Mouse (Mus musculus) testis, postnatal 14 days (tissue): Measurements from ENCODE around the gene Tmem110.
A peak's percentile ranks its signal among the peaks of the same experiment; 100 is the strongest.

Source experiments
- DNase-seq: peaks from one replicate; pipeline ENCODE4 v3.0.0; 2021; ENCODE audit warnings: low spot score

The Tmem110 gene

DNA sequence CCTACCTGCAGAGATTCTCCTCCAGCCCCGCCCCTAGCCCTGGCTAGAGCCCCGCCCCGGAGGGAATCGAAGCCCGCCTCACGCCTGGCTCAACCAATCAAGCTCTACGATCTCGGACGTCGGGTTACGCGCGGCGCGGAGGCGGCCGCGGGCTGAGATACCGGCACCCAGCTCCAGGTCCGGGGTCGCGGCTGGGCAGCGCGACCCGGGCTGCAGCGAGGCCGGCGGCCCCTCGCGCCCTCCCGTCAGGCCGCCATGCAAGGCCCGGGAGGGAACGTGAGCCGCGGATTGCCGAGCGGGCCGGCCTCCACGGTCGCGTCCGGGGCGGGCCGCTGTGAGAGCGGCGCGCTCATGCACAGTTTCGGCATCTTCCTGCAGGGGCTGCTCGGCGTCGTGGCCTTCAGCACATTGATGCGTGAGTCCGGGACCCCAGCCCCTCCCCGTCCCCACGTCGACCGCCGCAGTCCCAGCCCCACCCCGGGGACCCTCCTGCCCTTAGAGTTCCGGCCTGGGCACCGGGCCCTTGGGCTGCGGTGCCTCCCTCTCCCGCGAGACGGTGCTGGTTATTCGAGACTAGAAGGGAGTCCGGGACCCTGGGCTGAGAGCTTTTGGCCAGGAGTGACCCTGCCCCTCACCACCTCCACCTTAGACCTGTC lies at the start of gene Tmem110:
TSS of gene Tmem110 (plus strand) at position 115 of the 656 bp plus-strand sequence.
- DNase-seq, result peak; percentile 90

DNA sequence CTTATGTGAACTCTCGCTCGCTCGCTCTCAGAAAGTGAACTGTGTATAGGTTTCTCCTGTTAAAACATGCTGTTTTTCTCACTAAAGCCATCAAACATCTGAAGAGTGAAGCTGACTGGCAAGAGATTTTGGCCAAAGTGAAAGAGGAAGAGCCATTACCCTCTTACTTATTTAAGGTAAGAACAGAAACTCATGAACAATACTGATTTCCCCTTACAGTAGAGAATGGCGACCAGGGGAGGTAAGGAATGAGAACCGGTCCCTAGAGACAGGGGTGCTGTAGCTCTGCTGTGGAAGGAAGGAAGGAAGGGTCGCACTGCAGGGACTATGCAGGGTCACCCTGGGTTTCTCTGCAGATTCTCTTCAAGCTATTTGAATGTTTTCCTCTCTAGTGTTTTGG lies 40.8 kb upstream of the Tmem110 start:
- DNase-seq, result no peak

DNA sequence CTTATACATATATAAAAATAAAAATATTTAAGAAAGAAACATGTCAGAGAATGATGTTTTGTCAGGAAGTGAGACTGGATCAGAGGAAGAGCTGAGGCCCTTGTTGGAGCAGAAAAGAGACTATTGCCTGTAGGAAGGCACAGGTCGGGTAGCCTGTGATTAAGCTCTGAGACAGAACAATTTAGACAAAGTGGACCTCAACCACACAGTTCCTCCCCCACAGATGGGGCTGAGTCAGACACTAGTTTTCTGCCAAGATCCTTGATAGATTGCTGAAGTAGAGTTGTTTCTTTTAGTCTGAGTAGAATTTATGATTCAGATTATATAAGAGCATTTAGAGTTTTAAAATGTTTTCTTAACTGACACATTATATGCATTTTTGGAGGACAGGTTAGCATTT lies 35.9 kb upstream of the Tmem110 start:
- DNase-seq, result no peak

DNA sequence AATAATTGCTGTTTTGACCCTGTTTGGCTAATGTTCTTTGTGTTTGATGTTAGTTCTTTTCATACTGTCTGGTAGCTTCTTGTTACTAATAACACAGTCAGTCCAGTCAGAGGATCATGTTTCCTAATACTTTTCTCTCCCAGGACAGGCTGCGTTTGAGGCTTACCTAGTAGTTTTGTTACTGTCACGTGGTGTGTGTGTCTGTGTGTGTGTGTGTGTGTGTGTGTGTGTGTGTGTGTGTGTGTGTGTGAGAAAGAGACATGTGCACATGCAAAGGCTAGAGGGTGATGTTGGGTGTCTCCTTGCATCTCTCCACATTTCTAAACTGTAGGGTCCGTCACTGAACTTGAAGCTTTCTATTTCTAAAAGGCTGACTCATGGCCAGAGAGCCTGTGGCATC lies 32.5 kb upstream of the Tmem110 start:
- no peak for DNase-seq

DNA sequence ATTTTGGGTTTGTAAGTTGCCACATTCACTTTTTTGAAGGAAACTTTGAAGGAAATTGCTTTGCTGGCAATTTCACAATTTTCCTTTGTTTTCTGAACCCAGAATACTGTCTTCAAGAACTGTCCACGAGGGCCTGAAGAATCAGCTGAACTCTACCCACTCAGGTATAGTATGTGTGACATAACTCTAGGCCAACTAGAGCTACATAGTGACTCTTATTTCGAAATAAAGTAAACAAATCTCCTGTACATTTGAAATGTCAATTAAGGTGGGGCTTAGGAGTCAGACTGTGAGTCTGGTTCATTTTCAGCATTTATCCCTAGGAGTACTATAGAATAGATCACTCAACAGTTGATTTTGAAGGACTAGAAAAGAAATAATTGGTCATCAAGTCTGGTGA lies 23.6 kb upstream of the Tmem110 start:
- no peak for DNase-seq

DNA sequence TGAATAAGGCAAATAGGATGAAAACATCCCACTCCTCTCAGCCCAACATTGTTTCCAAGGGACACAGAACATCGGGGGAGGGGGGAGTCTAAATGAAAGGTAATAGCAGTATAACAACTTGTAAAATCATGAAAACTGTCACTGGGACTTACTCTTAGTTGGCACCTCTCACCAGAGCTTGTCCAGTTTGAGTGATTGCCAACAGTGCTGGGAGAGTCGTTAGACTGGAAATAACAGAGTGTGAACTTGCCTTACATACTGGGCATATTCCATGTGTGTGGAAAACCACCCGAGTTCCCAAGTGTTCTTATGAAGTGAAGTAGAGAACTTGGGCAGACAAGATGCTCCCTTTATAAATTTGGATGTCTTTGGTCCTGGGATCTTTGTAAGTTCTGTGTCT lies 4.3 kb upstream of the Tmem110 start:
- DNase-seq, result no peak

DNA sequence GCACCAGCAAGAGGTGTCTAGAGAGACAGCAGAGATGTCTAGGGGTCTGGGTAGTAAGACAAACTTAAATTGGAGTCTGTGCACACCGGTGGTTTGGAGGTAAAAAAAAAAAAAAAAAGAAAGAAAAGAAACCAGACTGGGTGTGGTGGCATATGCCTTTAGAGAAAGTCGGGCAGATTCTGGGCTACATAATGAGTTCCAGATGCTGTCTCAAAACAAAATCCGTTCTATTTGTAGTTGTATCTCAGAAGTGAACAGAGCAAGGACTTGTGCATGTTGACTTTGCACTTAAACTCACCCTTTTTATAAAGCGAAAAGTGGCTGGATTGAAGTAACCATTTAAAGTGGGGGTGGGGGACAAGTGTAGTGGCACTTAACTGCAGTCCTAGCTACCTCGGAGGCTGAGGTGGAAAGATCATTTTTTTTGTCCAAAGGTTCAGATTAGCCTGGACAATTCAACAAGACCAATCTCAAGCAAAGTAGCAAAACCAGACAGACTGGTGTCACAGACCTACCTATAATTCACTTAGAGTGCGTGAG lies 864 bp upstream of the Tmem110 start:
- DNase-seq, result no peak

DNA sequence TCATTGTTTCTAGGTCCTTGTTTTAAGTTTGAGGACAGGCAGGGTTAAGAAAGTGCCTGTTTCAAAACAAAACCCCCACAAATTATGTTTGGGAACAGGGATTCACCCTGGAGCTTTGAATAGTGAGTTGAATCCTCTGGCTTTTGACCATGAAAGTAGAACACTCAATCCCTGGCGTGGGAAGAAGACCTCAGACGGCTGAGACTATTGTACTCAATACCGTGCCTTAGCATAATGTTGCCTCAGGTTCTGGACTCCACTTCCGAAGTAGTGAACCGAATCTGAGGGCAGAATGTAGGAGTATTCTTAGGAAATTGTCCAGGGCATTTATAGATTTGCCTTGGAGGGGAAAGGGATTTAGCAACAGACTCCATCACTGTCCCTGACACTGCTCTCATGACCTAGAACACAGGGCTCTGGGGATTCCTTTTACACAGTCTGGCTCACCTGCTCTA lies 342 bp upstream of the Tmem110 start:
- DNase-seq, result no peak

DNA sequence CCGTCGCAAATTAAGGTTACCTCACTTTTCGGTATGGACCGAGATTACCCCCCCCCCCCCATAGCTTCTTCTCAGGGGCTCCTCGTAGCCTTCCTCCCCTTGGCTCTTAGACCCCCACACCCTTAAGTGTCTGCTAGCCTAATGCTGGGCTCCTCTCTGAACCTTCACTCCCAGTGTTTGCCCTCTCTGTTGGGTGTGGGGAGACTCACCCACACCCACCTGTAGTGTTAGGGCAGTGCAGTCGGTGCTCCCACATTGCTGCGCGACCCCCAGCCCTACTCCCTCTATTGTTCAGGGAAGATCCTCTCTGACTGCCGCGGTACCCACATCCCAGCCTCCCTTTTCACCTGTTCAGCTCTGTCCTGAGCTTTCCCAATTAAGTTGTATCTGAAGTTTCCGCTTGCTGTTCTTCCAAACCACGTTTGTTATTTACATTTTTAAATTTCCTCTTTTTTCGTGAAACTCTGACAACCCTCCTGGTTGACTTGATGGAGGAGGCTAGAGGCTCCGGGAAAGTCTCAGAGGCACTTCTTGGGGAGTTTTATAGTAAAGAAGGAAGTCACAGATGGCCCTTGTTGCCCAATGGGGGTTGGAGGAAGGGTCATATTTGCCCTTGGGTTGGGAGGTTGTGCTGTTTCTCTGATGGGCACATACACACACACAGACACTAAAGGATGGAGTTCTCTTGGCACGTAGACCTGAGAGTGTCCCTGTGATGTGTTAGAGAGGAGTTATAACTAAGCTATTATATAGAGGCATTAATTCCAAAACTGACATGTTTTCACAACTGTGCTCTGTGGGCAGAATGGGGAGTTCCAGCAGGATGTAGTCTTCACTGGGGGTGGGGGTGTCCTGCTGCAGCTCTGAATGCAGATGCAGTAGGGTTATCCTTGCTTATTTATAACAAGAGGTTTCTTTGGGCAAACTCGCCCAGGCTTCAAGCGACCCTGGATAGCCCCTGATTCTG lies 1.1 kb downstream of the Tmem110 start:
- no peak for DNase-seq

DNA sequence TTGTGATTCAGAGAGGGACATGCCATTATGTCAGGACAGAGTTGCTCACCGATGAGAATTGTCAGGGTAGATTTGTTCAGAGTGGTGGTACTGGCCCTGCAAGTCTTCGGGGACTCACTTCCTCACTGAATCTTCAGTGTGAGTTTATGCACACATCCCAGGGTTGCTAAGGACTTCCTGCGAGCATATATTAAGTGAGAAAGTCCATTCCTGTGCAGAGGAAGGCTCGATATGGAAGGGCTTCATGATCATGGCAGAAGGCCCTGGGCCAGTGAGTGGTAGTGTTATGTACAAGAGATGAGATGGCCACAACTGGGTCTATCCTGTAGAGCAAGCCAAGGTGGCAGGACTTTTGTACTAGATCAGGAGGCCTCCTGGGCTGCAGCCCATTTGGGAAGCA lies 2.1 kb downstream of the Tmem110 start:
- DNase-seq, result no peak

DNA sequence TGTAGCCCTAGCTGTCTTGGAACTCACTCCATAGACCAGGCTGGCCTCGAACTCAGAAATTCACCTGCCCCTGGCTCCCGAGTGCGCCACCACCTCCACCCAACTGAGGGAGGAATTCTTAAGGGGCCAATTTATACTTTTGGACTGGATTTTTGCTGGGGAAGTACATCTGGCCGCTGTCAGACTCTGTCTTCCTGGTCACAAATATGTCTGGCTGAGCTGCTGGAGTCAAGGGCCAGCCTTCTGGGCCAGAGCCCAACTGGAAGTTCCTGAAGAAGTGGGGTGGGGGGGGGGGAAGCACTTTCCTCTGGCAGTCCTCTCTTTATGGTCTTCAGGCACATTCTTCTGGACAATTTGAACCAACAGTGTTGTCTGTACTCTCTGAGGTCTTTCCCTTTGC lies 2.7 kb downstream of the Tmem110 start:
- no peak for DNase-seq

DNA sequence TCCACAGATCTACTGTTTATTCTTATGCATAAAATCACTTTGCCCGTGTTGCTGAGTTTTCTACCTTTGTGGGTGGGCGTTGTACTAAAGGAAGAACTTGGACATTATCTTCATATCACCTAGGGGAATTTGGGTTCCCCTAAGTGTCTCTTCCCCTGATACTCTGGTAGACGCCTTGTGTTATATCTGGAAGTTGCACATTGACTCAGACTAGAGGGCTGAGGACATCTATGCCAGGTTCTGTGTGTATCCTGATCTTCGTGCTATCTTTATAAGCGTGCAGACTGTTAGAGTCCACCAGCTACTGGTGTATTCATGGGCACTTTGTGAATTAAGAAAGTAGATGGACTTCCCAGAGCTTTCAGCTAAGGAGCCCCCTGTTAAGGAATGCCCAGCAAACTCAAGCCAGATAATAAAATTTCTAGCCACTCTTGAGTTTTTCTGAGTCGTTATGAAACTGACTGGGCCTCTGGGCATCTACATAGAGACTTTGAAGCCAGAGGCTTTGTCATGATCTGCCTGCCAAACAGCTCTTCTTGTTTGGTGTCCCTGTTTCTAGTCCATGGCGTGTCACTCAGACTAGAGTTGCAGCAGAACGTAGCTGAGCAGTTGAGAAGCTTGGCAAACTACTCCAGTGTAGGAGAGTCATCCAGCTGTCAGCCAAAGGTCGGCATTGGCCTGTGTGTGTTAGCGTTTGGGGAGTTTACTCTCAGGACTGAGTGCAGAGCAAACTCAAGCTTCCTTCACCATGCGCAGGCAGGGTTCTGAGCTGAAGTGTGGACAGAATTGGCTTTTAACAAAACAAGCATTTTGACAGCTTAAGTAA lies 3.5 kb downstream of the Tmem110 start:
- DNase-seq, result no peak

DNA sequence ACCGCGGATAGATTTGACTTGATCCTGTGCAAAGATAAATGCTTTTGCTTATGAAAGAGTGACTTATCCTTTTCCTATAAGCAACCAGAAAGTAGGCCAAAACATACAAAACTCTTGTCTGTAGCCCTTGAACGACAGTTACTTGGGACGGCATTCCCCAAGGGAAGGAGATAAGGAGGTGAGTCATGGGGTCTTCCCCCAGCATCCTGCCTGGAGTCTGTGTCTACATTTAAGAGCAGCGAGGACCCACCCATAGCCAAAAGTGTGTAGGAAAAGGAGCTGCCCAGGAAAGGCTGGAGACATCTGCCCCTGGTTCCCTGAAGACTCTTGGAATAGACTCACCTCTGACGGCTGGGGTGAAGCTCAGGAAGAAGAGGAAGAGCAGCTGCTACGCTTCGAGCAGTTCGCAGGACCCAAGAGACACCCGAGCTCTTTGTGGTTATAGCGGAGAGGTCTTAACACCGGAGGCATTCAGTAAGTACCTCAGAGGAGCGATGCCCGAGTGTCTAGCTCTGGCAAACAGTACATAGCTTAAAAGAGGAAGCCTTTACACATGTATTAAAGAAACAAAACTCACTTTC lies 12.1 kb downstream of the Tmem110 start:
- DNase-seq, result no peak

DNA sequence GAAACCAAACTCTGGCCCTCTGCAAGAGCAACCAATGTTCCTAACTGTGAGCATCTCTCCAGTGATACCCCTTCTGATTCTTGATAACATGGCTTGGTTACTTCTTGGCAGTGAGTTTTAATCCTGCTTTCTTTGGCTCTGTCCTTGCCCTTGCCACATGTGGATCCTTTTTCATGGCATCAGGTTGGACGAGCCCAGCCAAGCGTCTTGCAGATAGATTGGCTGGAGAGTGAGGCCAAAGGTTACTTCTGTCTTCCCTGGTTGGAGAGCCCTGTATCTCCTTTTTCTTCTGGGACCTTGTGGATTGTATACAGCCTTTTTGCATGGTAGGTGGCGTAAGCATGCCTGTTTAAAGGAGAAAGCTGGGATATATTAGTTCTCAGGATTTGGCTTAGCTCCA lies 18.3 kb downstream of the Tmem110 start:
- no peak for DNase-seq

DNA sequence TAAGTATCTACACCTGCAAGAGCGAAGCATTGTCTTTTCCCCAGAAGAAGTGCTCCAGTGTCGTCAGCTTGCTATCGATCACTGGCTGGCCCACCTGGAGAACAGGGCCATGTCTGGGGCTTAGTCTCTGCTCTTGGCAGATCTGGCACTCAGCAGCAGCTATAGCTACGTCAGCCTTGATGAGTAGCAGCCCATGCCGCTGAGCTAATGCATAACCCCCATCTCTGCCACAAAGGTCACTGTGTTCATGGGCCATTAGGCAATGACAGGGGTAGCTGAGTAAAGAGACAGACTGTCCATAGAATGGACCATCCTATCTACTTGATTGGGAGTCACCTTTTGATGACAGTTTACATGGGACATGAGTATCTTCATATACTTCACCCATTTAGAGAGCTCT lies 25.1 kb downstream of the Tmem110 start:
- no peak for DNase-seq

DNA sequence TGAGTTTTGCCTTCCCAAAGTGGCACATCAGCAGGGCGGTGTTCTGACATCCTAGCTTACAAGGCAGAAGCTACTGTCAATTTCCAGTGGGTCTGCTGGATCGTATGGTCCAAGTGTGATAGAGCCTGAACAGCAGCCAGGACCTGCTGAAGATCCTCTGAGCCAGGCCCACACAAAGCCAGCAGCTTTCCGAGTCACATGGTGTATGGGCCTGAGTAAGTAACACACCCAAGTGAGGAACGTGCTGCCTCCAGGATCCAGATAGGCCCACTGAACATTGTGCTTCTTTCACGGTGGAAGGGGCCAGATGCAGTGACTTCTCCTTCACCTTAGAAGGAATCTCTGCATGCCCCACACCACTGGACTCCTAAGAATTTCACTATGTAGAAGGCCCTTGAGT lies 26.9 kb downstream of the Tmem110 start:
- no peak for DNase-seq

DNA sequence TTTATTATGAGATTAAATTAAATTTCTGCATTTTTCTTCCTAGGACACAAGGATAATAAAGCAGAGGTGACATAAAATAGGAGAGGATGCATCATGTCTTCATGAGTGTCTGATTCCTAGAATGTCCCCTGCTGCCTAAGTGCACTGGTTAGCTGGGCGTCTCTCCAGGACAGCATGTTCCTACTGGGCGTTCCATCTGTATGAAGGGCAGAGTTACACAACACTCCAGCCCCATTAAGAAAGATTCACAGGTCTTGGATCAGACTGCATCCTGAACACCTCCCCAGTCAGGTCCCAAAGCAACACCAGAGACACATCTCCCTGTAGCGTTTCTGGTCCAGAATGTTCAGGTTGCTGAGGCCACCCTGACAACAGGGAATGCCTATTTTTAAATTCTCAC lies 29.9 kb downstream of the Tmem110 start:
- DNase-seq, result peak; percentile 44

DNA sequence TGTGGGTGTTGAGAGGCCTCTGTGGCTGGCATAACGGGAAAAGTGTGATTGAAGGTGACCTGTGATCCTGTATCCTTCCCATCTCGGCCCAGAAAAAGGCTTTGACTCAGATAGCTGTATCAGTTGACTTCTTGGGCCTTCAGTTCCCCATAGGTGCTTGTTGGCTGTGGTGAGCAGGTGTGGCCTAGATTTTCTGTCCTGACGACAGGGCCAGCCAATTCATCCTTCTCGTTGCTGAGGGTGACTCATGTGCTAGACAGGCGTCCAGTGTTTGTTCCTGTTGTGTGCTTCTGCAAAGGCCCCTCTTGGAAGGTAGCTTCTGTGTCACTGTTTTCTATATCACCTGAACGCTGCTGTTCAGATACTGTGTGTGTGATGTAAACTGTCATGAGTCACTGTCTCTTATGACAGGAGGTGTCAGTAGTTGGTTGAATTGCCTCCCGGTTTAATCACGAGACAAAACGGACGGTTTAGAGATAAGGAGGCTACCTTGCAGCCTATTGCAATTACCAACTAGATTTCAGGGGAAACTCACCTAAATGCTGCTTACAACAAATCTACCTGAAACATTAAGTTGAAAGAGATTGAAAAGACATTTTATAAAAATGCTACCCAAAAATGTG lies 31.6 kb downstream of the Tmem110 start:
- DNase-seq, result no peak

DNA sequence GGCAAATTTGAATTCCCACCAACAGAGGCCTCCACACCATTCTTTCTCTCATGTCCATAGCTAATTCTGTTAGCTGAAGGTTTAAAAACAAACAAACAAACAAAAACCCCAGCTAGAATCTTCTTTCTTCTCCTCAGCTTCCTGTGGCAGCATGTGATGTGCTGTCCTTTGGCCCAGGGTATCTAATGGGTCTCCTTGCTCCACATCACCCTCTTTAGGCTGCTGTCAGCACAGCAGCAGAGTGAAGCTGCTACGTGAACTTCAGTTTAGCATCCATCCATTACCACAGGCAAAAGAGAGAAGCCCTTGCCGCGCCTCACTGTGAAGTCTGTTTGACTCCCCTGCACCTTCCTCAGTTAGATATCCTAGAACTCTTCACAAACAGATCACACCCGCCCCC lies 32.6 kb downstream of the Tmem110 start:
- DNase-seq, result no peak

DNA sequence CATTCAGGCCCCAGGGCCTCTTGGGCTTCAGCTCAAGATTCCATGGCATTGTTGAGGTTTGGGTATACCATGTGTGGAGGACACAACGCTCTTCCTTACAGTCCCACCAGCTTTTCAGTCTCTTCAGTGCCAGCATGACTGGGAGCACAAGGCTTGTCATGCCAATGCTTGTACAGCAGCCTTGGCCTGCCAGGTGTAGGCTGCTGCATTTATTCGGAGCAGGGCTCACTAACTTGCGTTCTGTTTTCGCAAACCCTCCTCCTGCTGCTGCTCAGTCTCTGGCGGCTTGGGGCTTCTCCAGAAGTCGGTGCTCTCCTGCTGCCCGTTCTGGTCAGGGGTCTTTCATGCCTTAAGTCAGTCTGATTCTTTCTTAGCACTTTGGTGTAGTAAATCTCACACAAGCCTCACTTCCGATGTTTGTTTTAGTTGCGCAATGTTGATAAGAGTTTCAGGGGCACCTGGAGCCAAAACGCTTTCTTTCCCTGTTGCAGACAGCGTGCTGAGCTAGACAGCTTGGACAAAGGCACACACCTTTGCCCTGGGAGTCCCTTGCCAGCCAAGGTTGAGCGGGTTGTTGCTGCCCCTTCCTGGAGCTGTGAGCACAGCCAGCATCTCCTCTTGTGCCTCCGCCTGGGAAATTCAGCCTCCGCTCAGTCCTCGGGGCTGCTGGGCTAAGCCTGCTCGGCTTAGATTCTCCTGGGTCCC lies 36.2 kb downstream of the Tmem110 start:
- no peak for DNase-seq

DNA sequence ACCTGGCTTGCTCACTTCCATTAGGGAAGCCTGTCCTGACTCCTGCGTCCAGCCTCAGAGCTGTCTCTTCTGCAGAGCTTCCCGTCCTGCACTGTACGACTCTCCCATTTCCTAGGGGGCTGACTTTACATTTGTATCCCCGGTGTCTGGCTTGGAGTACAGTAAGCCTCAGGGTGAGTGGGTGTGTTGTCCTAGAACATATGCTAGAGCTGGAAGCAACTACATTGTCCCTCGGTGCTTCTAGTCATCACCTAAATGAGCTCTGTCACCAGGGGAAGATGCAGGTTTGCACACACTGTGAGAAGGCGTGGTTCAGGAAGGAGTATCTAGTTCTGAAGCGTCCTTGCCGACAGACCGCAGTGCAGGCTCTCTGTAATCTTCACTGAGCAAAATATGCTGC lies 37.0 kb downstream of the Tmem110 start:
- no peak for DNase-seq
